Mouse (Mus musculus): ENCODE results near the gene Rbm15. TPM values are rescaled to one million over a fixed set of nuclear protein-coding genes. Genes with fewer than 3 reads are reported as not detected.
"Not testable (repeated sequence)": the region's sequence is repeated elsewhere in the genome, so short reads cannot be mapped to it uniquely, and the experiment has no call there.

The Rbm15 gene
- total RNA-seq, 2 experiments from 2014 or later = 39.9 to 51.0 TPM

DNA sequence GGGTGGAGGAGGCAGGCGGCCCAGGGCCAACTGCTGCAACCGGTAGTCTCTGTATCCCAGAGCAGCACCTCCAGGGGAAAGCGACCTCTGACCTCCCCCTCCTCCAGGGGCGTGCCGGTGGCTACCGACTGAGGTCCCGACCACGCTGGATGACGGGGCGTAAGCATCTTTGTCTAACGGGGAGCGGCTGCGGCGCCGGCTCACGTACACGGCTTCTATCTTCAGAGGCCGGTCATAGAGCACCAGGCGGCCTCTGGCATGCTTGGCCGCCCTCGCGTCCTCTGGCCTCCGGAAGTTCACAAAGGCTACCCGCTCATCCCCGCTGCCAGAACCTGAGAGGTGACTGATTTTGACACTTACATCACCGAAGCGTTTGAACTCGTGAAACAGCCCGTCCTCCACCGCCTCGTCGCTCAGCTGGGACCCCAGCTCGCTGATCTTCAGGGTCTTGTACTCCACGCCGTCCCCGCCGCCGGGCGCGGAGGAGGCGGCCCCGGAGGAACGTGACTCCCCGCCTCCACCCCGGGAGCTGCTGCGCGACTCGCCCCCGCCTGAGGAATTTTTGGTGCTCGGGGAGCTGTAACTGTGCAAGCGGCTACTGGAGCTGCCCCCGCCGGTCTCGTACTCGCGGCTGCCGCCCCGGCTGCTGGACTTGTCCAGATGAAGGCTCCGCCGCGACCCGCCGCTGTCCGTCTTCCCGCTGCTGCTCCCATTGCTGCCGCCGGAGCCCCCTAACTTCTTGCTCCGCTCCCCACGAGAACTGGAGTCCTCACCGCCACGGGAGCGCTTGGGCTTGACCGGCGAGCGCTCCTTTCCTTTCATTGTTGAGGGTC is 1.1 kb downstream of the Rbm15 start:
- ATAC-seq (replicated peaks; ENCODE audit: low FRiP score, low TSS enrichment, poor library complexity, severe bottlenecking) = no peak

DNA sequence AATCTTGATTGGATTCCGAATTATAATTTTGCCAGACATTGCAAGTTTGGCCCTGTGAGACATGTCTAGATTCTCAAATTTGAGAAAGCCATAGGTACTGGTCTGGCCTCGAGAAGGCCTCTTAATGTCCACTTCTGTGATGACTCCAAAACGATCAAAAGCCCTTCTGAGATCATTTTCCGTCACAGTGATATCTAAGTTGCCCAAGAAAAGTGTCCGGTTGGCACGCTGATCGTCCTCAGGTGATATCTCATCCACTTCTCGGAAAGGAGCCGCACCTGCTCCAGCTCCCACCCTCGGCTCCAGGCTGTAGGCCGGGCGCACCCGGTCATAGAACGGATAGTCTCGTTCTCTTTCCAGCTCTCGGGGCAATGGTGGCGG is 1.7 kb downstream of the Rbm15 start:
- ATAC-seq (replicated peaks; ENCODE audit: low FRiP score, low TSS enrichment, poor library complexity, severe bottlenecking) = no peak

DNA sequence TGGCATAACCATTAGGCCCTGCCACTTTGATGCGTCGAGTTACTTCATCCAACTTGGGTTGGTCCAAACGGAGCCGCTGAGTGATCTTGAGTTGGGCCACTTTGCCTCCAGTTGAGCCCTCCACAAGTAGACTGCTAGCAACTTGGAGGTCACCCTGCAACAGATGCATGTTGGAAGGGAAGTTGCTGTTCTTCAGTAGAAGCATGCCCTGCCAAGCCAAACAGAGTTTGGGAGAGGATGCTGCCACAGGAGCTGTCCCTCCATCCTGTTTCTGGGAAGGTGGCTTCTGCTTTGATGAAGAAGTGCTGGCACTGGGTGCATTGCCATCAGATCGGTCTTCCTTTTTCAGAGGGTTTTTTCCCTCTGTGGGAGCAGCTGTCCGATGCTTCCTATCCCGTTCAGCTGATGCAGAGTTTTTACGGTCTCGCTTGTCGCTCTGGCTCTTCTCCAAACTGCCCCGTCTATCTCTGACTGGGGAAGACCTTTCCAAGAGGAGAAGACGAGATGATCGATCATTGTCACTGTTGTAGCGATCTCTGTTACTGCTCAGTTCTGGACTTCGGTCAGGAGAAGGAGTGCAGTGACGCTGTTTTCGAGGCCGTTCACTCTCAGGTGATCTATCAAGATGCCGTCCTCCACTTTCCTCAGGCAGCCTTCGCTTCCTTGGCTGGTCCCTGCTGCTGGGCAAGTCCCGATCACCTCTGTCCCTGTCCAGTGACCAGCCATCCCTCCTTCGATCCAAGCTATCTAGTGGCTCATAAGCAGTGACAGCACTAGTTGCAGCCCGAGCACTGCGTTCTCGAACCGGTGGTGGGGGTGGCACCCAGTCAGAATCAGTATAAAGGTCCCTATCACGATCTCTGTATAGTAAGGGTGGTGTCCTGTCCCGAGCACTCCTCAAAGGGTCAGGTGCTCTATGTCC is 2.7 kb downstream of the Rbm15 start:
- ATAC-seq (replicated peaks; ENCODE audit: low FRiP score, low TSS enrichment, poor library complexity, severe bottlenecking) = no peak

DNA sequence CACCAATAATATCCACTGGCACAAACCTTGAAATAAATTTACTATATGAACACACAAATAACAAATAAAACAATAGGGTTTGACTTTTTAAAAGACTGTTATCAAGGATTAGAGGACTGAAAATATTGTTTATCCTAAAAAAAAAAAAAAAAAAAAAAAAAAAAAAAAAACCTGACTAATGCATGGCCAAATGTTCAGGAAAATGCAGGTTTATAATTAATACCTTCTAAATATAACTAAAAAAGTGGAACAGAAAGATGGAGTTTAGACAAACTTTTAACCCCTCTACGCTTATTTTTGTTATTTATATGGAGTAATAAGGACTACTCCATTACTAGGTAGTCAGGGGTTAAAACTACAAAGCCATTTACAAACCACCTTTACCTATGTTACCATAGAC is 7.0 kb downstream of the Rbm15 start:
- no peak for ATAC-seq (replicated peaks; ENCODE audit: low FRiP score, low TSS enrichment, poor library complexity, severe bottlenecking)

DNA sequence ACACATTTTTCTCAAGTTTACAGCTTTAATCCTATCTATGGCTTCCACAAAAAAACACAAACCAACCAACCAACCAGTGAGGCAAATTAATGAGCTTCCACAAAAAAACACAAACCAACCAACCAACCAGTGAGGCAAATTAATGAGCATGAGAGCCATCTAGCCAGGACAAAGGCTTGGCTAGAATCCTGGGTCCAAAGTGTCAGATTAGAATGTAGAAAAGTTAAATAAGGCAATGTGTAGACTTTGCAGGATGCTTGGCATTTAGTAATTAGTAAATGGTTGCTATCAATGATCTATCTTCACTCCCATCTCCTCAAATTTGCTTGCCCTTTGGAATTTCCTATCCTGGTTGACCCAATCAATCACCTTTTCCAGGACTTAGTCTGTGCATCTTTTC is 11.7 kb downstream of the Rbm15 start:
- no peak for ATAC-seq (replicated peaks; ENCODE audit: low FRiP score, low TSS enrichment, poor library complexity, severe bottlenecking)

DNA sequence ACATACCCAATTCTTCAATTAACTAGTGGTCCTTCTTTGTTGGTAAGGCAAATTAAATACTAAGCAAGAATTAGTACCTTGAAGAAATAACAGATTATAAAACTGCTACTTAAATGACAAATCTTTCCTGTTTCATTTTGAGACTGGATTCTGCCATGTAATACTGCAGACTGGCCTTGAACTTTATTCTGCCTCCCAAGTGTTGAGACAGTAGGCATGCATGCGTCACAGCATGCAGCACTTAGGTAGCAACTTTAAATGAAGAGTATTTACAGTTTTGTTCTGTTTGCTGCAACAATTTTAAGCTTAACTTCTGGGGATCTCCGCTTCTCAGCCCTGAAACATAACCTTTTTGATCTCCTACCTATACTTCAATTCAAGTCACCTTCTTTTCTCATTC is 12.3 kb downstream of the Rbm15 start:
- no peak for ATAC-seq (replicated peaks; ENCODE audit: low FRiP score, low TSS enrichment, poor library complexity, severe bottlenecking)

DNA sequence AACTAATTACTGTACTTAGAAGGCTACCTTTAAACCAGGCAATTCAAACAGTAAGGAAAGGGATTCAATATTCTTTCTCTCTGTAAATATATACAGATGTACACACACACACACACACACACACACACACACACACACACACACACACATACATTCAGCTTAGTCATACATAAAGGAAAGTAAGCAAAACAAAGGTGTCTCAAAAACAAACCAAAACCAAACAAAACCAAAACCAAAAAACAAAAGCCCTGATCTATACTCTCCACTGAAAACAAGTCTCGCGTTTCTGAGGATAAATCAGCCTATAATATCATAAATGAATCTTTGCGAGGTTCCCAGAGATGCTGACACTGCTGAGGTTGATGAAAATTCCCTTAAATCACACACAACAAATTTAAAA is 16.1 kb downstream of the Rbm15 start:
- ATAC-seq (replicated peaks; ENCODE audit: low FRiP score, low TSS enrichment, poor library complexity, severe bottlenecking) = no peak

DNA sequence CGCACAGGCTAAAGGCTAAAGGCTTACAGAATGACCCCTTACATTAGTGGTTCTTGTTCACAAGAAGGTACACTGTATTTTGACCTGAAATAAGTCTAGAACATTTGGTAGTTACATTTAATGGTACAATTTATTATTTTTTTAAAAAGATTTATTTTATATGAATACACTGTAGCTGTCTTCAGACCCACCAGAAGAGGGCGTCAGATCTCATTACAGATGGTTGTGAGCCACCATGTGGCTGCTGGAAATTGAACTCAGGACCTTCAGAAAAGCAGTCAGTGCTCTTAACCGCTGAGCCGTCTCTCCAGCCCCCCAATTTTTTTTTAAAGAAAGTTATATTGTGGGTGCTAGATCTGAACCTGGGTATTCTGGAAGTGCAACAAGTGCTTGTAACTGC is 36.6 kb downstream of the Rbm15 start:
- ATAC-seq (replicated peaks; ENCODE audit: low FRiP score, low TSS enrichment, poor library complexity, severe bottlenecking) = not testable (repeated sequence)

DNA sequence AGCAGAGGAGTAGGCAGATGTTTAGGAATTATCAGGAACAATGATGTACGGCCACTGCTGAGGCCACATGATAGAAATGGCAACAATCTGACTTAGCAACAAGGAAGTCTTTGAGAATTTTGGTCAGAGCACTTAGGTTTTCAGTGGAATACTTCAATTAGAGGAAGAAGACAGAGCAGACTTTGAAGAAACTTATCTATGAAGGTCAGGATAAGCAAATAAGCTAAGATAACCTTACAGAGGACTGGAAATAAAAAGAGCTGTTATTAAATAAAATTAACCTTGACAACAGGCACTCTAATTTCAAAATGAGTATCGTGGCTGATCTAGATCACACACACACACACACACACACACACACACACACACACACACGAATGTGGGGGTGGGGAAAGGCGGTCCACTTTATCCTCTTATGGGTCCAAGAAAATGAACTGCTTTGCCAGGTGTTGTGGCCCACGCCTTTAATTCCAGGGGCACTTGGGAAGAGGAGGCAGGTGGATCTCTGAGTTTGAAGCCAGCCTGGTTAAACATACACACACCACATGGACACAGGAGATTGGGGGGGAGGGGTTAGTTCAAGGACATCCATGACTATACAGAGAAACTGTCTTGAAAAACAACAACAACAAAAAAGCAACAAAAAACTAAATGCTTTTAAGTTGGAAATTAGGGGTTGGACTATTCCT is 37.7 kb downstream of the Rbm15 start:
- ATAC-seq (replicated peaks; ENCODE audit: low FRiP score, low TSS enrichment, poor library complexity, severe bottlenecking) = no peak

DNA sequence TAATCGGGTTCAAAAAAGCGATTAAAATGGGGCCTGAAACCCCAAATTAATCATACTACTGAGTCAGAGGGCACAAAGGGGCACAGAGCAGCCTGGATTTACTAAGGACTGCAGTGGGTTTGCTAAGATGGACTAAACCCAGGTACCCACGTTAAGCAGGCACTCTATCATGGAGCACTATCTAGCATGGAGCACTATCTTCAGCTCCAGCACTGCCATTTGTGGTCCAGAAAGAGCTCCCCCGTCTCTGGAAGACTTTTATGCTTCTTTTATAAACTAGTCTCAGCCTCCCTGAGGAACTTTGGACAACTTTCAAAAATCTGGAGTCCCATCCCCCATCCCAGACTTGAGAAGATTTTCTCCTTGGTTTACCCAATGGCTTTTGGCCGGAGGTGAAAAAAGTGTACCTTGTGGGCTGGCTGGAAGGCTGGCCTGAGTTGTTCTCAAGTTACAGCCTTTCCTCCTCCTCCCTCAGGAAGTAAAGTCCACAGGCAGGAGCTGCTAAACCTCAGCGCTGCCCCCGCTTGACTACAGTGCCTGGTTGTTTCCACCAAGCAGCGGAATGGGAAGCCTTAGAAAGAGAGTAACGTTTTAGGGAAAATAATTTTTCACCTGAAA is 42.6 kb downstream of the Rbm15 start, which contains the start of gene Slc16a4:
Gene Slc16a4 (plus strand): TSS at position 467 of the 618 bp plus-strand sequence.
- ATAC-seq (replicated peaks; ENCODE audit: low FRiP score, low TSS enrichment, poor library complexity, severe bottlenecking) = no peak

DNA sequence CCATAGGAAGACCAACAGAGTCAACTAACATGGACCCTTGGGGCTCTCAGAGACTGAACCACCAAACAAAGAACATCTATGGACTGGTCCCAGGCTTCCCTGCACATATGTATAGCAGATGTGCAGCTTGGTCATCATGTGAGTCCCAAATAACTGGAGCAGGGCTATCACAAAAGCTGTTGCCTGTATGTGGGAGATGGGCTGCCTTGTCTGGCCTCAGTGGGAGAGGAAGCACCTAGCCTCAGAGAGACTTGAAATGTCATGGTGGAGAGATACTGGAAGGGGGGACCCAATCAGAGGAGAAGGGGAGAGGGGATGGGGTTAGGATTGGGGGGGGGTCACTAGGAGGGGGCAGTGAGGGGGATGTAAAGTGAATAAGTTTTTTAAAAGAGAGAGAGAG is 46.1 kb downstream of the Rbm15 start:
- ATAC-seq (replicated peaks; ENCODE audit: low FRiP score, low TSS enrichment, poor library complexity, severe bottlenecking) = no peak

DNA sequence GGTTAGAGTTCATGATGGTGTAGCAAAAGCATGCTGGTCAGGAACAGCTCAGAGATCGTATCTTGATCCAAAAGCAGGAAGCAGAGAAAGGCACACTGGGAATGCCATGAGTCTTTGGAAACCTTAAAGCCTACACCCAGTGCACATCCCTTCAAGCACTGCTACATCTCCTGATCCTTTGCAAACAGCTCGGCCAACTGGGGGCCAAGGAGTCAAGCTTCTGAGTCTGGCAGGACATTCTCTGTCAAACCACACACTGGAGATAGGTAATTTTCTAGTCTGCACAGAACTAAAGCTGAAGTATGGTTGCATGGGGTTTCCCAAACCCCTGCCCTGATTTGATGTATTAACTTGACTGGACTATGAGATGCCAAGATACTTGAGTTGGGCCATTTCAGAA is 47.4 kb downstream of the Rbm15 start:
- ATAC-seq (replicated peaks; ENCODE audit: low FRiP score, low TSS enrichment, poor library complexity, severe bottlenecking) = no peak

DNA sequence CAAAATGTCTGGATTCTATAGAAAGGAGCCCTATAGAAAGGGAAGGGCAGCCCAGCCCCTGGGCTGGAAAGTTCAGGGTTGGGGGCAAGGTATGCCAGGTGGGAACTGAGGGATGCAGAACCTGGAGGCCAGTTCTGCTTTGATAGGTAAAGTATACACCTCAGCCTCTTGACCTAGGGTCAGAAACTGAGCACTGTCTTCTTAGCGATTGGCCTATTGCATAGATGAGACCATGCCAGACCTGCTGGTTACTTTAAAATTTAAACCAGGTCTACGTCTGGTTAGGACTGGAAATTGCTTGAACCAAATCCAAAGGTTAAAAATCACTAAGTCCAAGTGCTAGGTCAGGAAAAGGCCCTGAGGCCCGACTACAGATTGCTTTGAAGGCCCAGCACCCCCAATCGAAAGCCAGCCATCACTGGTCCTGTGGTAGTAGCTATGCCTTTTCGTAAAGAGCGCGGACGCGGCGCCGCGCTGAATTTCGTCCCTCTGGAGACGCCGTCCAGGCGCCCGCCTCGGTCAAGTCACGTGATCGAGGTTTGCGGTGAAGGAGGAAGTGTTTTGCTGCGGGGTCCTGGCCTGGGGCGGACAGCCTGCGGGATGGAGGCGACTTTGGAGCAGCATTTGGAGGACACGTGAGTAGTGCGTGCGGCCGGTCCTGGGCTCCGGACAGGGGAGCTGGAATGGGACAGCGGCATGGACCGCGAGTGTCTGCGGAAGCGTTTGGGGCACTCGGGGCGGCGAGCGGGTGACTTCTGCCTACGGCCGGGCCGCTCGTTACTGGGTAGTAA is 54.8 kb downstream of the Rbm15 start, which contains the start of gene Lamtor5:
Gene Lamtor5 (plus strand): TSS at position 380 of the 791 bp plus-strand sequence.
- ATAC-seq (replicated peaks; ENCODE audit: low FRiP score, low TSS enrichment, poor library complexity, severe bottlenecking) = peak; percentile 85

DNA sequence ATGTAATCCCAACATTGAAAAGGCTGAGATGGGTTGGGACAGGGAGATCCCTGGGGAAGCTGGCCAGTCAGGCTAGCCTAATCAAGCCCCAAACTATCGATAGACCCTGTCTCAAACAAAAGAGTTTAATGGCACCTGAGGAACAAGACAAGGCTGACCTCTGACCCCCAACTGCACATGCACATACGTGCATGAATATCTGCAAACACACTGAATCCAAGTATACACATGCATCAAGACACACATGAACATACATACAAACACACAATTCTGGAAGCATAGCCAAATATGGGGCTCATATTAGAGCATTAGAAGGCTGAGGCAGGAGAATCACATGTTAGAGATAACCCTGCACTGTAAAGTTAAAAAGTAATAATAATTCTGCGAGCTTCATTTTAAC is 56.8 kb downstream of the Rbm15 start:
- ATAC-seq (replicated peaks; ENCODE audit: low FRiP score, low TSS enrichment, poor library complexity, severe bottlenecking) = no peak

DNA sequence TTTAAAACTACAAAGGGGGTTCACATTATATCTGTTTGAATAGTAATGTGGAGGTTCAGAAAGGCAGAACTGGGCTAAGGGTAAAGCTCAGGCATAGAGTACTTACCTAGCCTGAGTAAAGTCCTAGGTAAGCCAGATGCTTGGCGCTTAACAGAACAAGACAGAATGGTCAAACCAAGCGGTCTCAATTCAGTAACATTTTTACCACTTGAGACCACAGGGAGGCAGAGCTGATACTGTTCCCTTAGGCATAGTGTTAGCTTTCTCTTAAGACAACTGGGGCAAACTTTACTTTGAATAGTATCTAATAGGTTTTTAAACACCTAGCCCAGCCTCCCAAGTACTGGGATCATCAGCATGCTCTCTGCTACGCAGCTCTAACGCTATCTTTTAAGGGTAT is 57.5 kb downstream of the Rbm15 start:
- ATAC-seq (replicated peaks; ENCODE audit: low FRiP score, low TSS enrichment, poor library complexity, severe bottlenecking) = no peak
